Mouse (Mus musculus) ES-Bruce4 (cell line): ENCODE data around the gene H2bfm.

ENCODE experiments used
- CTCF ChIP-seq: IDR thresholded peaks from one replicate; pipeline ENCODE4 v1.8.1; 2011; ENCODE audit warnings: low read depth, low read length
- POLR2A ChIP-seq: IDR thresholded peaks from one replicate; pipeline ENCODE4 v1.8.1; 2011; ENCODE audit warnings: low read length; ENCODE audit not compliant: insufficient read depth

GRCm38 (mm10) chrX:136904369-136904768 lies 22.8 kb upstream of the H2bfm start:
- no peak for TF ChIP-seq POLR2A
- no peak for TF ChIP-seq CTCF
